Mouse (Mus musculus): Measurements from ENCODE around the gene Zmiz1.

- TF ChIP-seq CTCF (IDR thresholded peaks at IDR 0.05) (no peak), EP300 (IDR thresholded peaks at IDR 0.05) (no peak)
Measured at GRCm38 (mm10) chr14:25518645-25519044, 59.7 kb downstream of the Zmiz1 start.
